Mouse (Mus musculus) gastrocnemius, adult 8-10 months (tissue): ENCODE results near the gene Gtpbp4. TPM values are rescaled to one million over a fixed set of nuclear protein-coding genes. Genes with fewer than 3 reads are reported as not detected.
A peak's percentile ranks its signal among the peaks of the same experiment; 100 is the strongest.
"Not testable (repeated sequence)": the region's sequence is repeated elsewhere in the genome, so short reads cannot be mapped to it uniquely, and the experiment has no call there.

Experiments
- DNase-seq, 2 experiments: peaks; one replicate each; pipeline ENCODE4 v3.0.0; 2022; ENCODE audit warnings: low spot score in 2 of 2
- total RNA-seq, 4 experiments: library from RNA; stranded (reverse); gene quantifications; 2 replicates each; pipeline ENCODE4 v1.2.4; 2022

The Gtpbp4 gene
- 10 to 100 TPM; 41.6 to 46.7 (median 45.7) TPM for total RNA-seq

DNA sequence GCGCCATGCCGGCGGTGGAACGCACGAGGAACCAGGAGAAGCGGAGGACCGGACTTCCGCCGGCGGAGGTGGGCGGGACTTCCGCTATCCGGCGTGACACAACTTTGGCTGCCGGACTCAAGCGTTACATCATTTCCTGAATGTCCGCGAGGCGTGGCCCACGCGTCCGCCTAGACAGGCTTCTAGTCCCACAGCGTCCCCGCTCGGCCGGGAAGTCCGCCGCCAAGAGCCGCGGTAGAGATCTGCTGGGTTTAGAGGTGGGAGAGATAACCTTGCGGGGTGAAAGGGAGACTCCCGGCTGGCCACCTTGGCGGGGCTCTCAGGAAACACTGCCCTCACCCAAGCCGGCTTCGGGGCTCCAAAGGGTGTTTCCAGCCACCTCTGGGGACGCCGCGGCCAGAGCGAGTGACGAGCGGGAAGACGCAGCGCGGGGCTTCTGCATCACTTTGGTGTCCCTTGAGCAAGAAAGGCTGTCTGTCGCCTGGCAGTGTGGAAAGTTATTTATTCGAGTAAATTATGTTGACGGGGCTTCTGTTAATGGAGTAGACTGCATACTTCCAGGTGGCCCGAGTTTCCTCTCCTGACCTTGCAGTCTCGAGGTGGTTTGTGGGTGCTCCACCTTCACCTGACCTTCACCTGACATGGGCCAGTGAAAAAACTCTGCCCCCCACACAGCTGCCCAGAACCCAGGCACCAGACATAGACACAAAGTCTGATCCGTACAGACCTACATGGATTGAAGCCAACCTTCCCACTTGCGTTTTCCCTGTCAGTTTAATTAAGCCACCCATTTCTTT is at the start of gene Gtpbp4:
Gene Gtpbp4 (minus strand): TSS at position 94 of the 797 bp plus-strand sequence.
- DNase-seq = peak; percentile 90 to 95

DNA sequence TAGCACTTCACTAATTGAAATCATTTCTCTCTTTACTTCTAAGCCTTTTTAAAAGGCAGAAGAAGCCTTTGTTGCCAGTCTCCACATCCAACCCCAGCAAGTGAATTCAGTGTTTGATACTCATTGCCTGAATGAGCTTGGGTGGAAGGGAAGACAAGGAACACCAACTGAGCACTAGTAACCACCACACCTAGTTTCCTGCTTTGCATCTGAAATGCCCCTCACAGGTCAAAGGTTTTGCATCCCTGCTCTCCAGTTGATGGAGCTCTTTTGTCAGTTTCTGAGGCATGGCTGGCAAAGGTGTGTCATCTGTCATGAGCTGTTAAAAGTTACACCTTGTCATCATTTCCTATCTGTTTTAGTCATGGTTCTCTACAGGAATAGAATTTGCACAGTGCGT is 48.8 kb upstream of the Gtpbp4 start:
- DNase-seq = no peak

DNA sequence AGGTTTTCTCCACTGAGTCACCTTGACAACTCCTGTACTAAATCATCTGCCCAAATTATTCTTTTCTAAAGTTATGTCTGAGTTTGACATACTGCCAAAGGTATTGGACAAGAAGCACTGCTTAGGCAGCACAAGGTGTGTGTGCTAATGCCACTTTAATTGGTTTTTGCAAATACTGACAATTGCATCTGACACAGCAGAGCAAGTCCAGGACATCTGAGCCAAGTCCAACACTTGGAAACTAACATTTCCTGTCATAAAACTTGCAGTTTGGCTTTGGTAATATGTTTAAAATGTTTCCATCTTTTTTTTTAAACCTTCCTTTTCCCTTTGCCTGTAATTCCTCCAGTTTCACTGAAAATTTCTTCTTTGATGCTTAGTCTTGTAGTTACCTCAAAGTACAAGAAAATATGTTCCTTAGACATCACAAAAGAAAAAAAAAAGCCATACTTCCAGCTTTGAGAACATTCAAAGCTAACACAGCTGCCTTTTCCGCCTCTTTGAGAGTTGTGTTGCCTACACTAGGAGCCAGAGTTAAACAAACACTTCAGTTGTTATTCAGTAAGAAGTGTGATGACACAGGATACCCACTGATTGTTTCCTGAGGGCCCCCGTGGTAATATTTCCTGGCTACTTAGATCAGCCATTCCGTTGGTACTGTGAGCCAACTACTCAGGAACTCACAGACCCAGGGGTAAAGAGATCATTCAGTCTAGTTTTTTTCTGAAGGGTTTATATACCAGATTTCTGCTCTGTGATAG is 47.6 kb upstream of the Gtpbp4 start:
- DNase-seq = no peak

DNA sequence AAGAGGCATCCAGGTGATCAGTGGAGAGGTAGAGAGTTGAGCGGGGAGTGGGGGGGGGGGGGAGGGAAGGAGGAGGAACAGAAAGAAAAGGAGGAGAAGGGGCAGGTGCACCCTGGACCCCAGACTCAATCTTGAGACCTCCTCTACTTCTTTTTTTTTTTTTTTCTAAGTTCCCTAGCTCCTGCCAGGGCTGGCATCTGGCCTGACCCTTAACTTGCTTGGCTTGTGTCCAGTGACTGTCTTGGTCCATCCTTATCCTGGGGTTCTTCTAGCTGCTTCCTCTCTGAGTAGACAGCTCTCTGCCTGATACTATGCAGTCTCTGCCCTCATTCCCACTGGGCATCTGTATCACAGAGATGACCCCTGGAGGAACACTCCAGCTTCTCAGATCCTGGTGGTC is 44.7 kb upstream of the Gtpbp4 start:
- DNase-seq = no peak

DNA sequence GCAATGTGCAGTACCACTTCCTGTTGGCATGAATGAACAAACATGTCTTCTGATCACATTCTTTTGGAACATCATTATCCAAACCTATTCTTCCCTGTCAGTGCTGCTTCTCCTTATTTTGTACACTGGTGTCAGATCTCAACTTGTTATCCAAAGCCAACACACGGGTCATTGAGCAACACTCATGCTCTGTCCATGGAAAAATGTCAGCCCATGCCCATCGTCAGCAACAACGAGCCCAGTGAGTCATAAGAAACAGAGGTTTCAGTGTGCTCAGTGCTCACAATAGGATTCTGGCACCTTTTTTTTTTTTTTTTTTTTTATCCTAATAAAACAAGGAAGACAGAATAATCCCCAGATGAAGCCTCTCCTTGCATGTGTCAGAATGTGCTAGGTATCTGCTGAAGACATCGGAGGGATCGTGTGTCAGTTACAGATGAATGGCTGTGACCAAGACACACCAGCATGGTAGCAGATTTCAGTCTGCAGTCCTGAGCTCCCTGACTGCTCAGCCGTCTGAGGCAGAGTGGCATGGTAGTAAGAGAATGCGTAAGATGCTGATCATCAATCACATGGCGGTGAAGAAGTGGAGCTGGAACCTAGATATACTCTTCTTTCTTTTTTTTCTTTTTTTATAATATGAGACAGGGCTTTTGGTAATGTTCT is 36.2 kb upstream of the Gtpbp4 start:
- DNase-seq = no peak

DNA sequence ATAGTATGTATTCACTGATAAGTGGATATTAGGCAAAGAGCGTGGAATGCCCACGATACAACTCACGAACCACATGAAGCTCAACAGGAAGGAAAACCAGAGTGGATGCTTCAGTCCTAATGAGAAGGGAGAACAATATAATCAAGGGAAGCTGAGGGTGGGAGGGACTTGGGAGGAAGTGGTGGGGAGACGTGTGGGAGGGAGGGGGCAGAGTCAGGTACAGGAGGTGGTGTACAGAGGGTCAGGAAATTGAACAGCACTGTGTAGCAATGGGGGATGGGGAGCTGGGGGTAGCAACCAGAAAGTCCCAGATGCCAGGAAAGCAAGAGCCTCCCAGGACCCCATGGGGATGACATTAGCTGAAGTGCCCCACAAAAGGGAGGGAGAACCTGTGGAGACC is 34.5 kb upstream of the Gtpbp4 start:
- no peak for DNase-seq

DNA sequence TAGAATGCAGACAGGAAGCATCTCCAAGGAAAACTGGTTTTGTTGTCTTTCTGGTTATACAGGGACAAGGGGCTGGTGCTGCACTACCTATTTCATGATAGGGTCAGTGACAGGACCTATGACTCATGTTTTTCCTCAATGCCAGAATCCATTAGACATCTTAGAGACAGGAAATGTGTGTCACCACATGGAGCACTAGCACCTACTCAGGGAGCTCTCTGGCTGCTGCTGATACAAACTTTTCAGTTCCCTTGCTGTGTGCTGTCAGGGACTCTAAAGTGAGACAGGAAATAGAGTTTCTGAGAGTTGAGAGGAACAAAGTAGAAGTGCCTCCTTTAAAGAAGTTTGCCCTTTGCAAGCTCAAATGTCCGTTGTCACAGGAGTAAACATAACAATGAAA is 31.4 kb upstream of the Gtpbp4 start:
- DNase-seq = no peak

DNA sequence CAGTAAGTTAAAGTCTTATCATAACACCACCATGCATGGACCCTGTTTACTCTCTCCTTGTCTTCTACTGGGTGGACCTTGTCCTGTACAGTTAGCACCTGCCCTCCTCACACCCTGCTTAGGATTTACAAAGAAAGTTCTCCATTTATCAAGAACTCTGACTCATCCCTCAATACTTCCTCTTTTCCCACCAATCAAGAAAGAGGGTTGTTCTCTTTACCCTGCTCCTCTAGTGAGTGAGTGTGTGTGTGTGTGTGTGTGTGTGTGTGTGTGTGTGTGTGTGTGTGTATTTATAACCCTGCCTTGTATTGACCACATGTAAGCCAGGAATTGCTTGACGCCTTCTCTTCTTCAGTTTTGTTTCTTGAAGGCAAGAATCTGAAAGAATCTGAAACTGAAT is 26.7 kb upstream of the Gtpbp4 start:
- no peak for DNase-seq

DNA sequence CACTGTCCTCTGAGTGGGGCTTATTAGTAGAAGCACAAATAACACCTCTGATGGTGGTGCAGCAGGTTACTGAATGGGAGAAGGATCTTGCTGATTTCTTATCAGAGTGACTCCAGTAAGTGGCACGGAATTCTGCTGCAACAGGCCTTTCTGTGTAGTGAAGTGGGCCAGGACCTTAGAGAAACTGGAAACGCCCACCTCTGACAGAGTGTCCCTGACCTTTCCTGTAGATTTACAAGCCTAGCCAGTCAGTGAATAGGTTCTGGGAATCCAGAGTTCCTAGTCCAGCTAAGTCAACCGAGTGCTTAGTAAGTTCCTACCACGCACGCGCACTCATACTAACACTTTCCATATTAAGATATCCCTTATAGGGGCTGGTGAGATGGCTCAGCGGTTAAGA is 25.7 kb upstream of the Gtpbp4 start:
- no peak for DNase-seq

DNA sequence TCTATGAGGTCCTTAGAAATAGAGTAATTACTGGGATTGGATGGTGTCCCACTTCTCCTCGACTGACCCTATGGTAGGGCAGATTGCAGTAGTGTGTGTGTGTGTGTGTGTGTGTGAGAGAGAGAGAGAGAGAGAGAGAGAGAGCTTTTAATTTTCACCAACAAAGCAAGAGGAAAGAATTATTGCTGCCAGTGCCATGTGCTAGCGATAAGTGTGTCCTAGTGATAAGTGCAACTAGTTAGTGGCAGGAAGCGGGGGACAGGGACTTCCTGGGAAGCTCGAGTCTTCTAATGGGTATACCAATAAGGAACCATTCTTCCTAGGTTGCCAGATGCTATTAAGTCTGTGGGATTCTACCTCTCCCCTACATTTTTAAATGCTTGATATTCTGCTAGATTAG is 23.8 kb upstream of the Gtpbp4 start:
- no peak for DNase-seq

DNA sequence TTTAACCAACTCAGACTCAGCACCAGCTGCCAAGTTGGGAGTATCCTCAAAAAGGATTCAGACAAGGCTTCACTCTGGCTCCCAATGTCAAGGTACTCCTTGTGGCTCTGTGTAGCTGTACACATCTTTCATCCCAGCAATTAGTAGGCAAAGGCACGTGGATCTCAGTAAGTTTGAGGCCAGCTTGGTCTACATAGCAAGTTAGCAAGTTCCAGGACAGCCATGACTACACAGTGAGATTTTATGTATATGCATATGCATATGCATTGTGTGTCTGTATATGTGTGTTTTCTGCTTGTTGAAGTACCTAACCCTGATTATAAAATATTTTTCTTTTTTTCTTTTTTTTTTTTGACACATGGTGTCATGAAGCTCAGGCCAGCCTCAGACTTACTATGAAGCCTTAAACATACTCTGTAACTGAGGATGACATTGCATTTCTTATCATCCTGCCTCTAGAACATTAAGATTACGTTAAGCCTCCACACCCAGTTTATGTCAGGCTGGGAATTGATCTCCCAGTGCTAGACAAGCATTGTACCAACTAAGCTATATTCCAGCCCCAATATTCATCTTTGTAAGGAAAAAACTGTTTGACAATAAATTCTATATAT is 23.2 kb upstream of the Gtpbp4 start:
- DNase-seq = no peak

DNA sequence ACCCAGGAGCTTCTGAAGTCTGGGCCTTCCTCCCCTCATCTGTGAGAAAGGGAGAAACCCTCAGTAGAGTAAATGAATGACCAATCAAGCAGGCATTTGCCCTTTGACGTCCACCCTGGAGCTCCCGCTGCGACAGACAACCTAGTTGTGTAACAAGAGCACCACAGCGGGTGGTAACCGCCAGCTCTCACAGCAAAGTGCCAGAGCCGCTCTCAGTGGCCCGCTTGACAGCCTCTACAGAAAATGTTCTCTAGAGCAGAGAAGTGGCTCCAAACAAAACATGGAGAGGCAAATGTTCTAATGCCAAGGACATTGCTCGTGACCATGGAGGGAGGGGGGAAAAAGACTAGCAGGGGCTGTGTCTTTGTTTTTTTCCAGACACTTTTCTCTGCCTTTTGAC is 21.3 kb upstream of the Gtpbp4 start:
- DNase-seq = no peak

DNA sequence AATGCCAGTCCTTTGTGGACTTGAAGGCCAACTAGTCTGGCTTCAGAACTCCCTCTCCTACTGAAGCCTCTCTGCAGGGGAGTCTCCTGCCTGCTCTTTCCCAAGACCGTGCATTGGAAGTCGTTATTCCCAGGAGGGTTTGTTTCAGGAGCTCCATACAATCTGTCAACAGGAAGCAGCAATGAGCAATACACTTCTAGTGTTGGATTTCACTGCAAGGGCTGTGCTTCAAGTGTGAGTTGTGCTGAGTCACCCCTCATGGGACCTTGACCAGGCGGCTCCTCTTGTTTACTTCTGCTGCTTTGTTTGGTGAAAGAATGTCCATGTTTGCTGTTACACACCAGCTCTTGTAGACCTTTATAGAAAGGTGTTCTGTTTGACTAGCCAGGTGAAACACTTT is 18.5 kb upstream of the Gtpbp4 start:
- DNase-seq = no peak

DNA sequence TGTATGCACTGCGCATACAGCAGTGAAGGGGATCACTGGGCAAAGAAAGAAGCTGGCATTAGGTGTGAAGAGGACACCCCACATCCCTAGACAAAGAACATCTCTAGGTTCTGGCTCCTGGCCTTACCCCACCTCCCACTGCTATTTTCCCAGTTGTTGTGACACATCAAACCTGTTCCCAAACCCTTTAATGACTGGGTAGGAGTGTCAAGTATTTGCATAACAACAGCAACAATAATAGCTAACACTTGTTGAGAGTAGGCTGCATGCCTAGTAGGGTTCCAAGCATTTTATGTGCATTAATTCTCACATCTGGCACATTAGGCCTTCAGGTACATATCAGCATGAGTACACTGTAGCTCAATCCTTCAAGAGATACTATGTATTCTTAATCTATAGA is 17.6 kb upstream of the Gtpbp4 start:
- no peak for DNase-seq

DNA sequence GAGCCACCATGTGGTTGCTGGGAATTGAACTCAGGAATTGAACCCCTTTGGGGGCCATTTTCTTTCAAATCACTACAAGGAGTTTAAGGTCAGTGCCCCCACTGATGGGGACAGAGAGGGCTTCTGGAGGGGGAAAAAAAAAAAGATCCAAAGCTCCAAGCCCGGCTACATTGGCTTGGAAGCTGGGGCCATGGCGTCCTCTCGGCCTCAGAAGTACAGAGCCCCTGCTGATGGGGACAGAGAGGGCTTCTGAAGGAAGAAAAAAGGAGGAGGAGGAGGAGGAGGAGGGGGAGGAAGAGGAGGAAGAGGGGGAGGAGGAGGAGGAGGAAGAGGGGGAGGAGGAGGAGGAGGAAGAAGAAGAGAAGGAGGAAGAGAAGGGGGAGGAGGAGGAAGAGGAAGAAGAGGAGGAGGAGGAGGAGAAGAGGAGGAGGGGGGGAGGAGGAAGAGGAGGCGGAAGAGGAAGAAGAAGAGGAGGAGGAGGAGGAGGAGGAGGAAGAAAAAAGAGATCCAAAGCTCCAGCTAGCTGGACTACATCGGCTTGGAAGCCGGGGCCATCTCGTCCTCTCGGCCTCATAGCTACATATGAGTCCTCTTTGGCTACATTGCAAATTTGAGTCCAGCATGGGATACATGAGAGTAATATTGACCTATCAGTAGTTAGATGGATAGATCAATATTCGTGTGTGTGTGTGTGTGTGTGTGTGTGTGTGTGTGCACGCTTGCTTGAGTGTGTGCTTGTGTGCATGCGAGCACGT is 15.9 kb upstream of the Gtpbp4 start:
- DNase-seq = peak in 1 of 2 experiments; percentile 42

DNA sequence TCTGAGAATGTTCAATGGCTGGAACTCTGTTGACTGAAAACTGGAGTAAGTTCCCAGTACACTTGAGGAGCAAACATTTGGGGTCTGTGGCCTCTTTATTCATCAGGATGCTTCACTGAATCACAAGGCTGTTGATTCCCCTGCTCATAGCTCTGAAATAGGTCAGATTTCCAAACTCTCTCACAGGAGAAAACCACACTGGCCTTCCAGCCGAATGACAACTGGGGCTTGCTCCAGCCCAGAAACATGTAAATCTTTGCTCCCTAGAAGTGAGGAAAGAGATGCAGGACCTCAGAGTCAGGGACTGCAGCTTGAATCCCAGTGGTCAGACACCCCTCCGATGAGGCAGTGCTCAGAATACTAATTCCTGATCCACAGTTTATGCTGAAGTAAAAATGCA is 7.4 kb upstream of the Gtpbp4 start:
- DNase-seq = no peak

DNA sequence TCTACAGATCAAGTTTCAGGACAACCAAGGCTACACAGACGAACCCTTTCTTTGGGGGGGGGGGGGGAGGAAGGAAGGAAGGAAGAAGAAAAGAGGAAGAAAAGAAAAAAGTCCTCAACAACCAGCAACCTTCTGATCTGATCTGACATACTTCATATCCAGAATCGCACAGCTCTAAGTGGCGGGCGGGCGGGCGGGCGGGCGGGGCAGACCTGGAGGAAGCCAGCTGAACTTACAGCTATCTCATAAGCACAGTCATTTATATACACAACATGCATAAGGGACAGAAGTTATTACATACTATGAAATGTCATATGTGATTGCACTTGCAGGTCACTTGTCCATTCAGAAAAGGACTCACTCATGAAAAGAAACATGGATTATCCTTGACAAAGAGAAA is 3.6 kb upstream of the Gtpbp4 start:
- no peak for DNase-seq

DNA sequence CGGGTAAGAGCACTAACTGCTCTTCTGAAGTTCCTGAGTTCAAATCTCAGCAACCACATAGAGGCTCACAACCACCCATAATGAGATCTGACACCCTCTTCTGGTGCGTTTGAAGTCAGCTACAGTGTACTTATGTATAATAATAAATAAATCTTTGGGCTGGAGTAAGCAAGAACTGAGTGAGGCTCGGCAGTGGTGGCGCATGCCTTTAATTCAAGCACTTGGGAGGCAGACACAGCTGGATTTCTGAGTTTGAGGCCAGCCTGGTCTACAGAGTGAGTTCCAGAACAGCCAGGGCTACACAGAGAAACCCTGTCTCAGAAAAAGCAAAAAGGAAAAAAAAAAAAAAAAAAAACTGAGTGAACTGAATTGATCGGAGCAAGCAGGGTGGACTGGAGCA is 1.3 kb upstream of the Gtpbp4 start:
- not testable (repeated sequence) for DNase-seq

DNA sequence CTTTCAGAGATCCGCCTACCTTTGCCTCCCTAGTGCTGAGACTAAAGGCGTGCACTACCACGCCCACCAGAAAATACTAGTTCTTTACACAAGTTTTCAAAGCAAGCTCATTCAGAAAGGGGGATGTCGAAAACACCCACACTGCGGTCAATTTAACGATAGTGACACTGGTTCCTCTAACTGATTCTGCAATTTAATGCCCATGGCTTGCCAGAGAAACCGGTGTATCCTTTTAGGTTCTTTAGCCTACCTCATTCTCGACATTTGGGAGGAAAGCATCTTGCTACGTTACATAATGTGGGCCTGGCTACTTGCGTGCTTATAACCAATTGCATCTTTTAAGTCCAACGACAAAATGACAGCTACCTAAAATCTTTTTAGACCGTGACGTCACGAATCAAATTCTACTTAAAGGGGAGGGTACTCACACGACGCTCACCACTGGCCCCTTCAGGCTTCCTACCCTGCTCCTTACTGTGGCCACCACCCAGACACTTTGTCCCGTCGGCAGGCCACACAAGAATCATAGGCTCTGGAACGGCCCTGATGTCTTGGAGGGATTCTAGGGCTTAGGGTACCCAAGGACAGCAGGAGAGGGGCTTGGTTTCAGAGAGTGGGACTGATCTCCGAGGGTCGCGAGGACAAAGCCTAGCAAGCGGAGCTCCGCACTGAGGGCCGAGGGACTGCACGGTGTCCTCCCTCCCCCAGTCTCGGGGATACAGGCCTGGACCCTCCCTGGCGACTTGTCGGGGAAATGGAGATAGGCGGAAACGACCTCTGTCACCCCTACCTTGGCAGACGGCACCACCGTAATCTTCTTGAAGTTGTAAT is 509 bp downstream of the Gtpbp4 start:
- no peak for DNase-seq

DNA sequence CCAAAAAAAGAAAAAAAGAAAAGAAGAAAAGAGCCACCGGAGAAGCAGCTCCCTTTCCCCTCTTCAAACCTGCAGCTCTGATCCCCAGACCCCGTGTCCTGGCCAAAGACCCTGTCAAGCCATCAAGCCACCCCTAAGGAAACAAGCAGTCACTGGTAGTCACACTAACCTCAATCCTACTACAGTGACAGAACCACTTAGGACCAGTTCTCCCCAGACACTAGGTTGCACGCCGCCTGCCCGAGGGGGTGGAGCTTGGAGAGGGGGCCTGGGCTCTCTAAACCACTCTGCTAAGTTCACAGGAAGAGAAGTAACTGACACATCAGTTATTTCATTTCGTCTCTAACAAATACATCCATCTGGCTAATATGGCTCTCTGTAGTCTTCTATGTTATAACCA is 3.7 kb downstream of the Gtpbp4 start:
- no peak for DNase-seq
